ENCODE assay signal across 8 mouse cellular contexts in genomic region chr17:56185281-56186141, GRCm38 (mm10). TPM values are rescaled to one million over a fixed set of nuclear protein-coding genes. Genes with fewer than 3 reads are reported as not detected.
A peak's percentile ranks its signal among the peaks of the same experiment; 100 is the strongest.
DNase-seq lines count a peak whose midpoint lies in the region; ATAC-seq lines count a peak whose summit lies in the region.

No protein-coding gene starts in this region.

- H3K9me3 ChIP-seq in intestine, embryonic 14.5 days (ENCODE audit: control insufficient read depth, low read length): no peaks in the 10 kb centered on the region
- H3K9me3 ChIP-seq in limb, embryonic 15.5 days: no peaks in the 10 kb centered on the region
- H3K9me3 ChIP-seq in neural tube, embryonic 13.5 days: no peaks in the 10 kb centered on the region

- H3K27ac ChIP-seq in intestine, embryonic 14.5 days (ENCODE audit: low read depth): peak overlapping the region; percentile 62
- peak overlapping the region; percentile 74 for H3K27ac ChIP-seq in limb, embryonic 15.5 days
- H3K27ac ChIP-seq in neural tube, embryonic 13.5 days (replicated peaks): peak overlapping the region; percentile 83

- no peak overlapping the region for H3K9ac ChIP-seq in intestine, embryonic 14.5 days (ENCODE audit: low read length)
- no peak overlapping the region for H3K9ac ChIP-seq in limb, embryonic 15.5 days
- H3K9ac ChIP-seq in neural tube, embryonic 13.5 days: peak overlapping the region; percentile 51; the same call in 1 of the 2 replicates

- WGBS in intestine, embryonic 14.5 days: 37% methylated on average over 11 of the region's 11 CpGs
- WGBS in limb, embryonic 15.5 days: 41% methylated on average over 11 of the region's 11 CpGs
- 19% methylated on average over 11 of the region's 11 CpGs for WGBS in neural tube, embryonic 13.5 days

- ATAC-seq in intestine, embryonic 14.5 days (replicated peaks; ENCODE audit: low FRiP score, low TSS enrichment, low read depth): peak; percentile 20
- ATAC-seq in limb, embryonic 15.5 days (ENCODE audit: insufficient number of reproducible peaks, low FRiP score, low TSS enrichment, low read depth): peak; percentile 53; the same call in 1 of the 2 replicates
- peak; percentile 13; the same call in 1 of the 2 replicates for ATAC-seq in neural tube, embryonic 13.5 days (ENCODE audit: low read depth)
- no peak for ATAC-seq in erythroid progenitor cell, adult 5-6 weeks (replicated peaks; ENCODE audit: low FRiP score, poor library complexity, severe bottlenecking)

- no peak overlapping the region for H3K4me3 ChIP-seq in intestine, embryonic 14.5 days (ENCODE audit: low read depth, low read length)
- no peak overlapping the region for H3K4me3 ChIP-seq in limb, embryonic 15.5 days
- no peak overlapping the region for H3K4me3 ChIP-seq in neural tube, embryonic 13.5 days

- H3K36me3 ChIP-seq in intestine, embryonic 14.5 days (ENCODE audit: control insufficient read depth, insufficient read depth, low read length): peaks cover 56% of the 10 kb centered on the region
- peaks cover 59% of the 10 kb centered on the region for H3K36me3 ChIP-seq in limb, embryonic 15.5 days
- peaks cover 59% of the 10 kb centered on the region for H3K36me3 ChIP-seq in neural tube, embryonic 13.5 days

- H3K4me1 ChIP-seq in intestine, embryonic 14.5 days (replicated peaks; ENCODE audit: control insufficient read depth, insufficient read depth, low read length): peaks cover 24% of the 10 kb centered on the region
- H3K4me1 ChIP-seq in limb, embryonic 15.5 days: peaks cover 25% of the 10 kb centered on the region
- H3K4me1 ChIP-seq in neural tube, embryonic 13.5 days (replicated peaks): peaks cover 31% of the 10 kb centered on the region

- peak; percentile 45 to 55 for DNase-seq in cerebellum, postnatal 25 days
- DNase-seq in cerebellum, adult 11-12 months: no peak
- peak; percentile 66 for DNase-seq in adrenal gland, postnatal 25 days
- DNase-seq in gastrocnemius, postnatal 25 days: peak; percentile 69
- DNase-seq in intestine, embryonic 14.5 days (ENCODE audit: low spot score): no peak

- no peaks in the 10 kb centered on the region for H3K27me3 ChIP-seq in intestine, embryonic 14.5 days (replicated peaks; ENCODE audit: control insufficient read depth, insufficient read depth, low read length)
- H3K27me3 ChIP-seq in limb, embryonic 15.5 days: no peaks in the 10 kb centered on the region
- H3K27me3 ChIP-seq in neural tube, embryonic 13.5 days: no peaks in the 10 kb centered on the region

- H3K4me2 ChIP-seq in intestine, embryonic 14.5 days (ENCODE audit: low read length): peak overlapping the region; percentile 88; the same call in 1 of the 2 replicates
- H3K4me2 ChIP-seq in limb, embryonic 15.5 days: no peak overlapping the region; the same call in 1 of the 2 replicates
- H3K4me2 ChIP-seq in neural tube, embryonic 13.5 days: peak overlapping the region; percentile 27; the same call in 1 of the 2 replicates

RNA-seq across cellular contexts. Expression of gene Mydgf, which starts 1.8 kb away (rescaled TPM):
- total RNA-seq in adrenal gland, postnatal 25 days (2021): 60.4 TPM in 2 replicates
- total RNA-seq in gastrocnemius, postnatal 25 days (2021): 10 to 100 TPM; 20.3 to 21.7 TPM
- 103 and 111 TPM in 2 replicates for polyA plus RNA-seq in intestine, embryonic 14.5 days (2014; fragmentation: Nextera tagmentation; extraction: Ambion mirVana)
- 108 and 119 TPM in 2 replicates for polyA plus RNA-seq in limb, embryonic 15.5 days (2015; fragmentation: Nextera tagmentation; extraction: Ambion mirVana)
- polyA plus RNA-seq in neural tube, embryonic 13.5 days (2015; fragmentation: Nextera tagmentation; extraction: Ambion mirVana): 67.4 and 74.2 TPM in 2 replicates
- total RNA-seq in erythroid progenitor cell, adult 5-6 weeks (2015; ENCODE audit: low replicate concordance): 9.6 and 11.2 TPM in 2 replicates
- total RNA-seq in erythroid progenitor cell, adult 5-6 weeks (2017; ENCODE audit: low replicate concordance): 5.6 and 6.8 TPM in 2 replicates

RNA-seq across cellular contexts. Expression of gene Tnfaip8l1, which starts 23.2 kb away (rescaled TPM):
- total RNA-seq in adrenal gland, postnatal 25 days (2021): 6.2 and 7.7 TPM in 2 replicates
- under 1 TPM; 0.64 to 0.78 TPM for total RNA-seq in gastrocnemius, postnatal 25 days (2021)
- 11.3 and 14.0 TPM in 2 replicates for polyA plus RNA-seq in intestine, embryonic 14.5 days (2014; fragmentation: Nextera tagmentation; extraction: Ambion mirVana)
- 11.3 and 13.1 TPM in 2 replicates for polyA plus RNA-seq in limb, embryonic 15.5 days (2015; fragmentation: Nextera tagmentation; extraction: Ambion mirVana)
- 8.5 and 9.1 TPM in 2 replicates for polyA plus RNA-seq in neural tube, embryonic 13.5 days (2015; fragmentation: Nextera tagmentation; extraction: Ambion mirVana)
- 1.3 and 1.4 TPM in 2 replicates for total RNA-seq in erythroid progenitor cell, adult 5-6 weeks (2015; ENCODE audit: low replicate concordance)
- 0.26 and 1.6 TPM in 2 replicates for total RNA-seq in erythroid progenitor cell, adult 5-6 weeks (2017; ENCODE audit: low replicate concordance)

RNA-seq across cellular contexts. Expression of gene Dpp9, which starts 33.2 kb away (rescaled TPM):
- 40.4 and 41.3 TPM in 2 replicates for total RNA-seq in adrenal gland, postnatal 25 days (2021)
- total RNA-seq in gastrocnemius, postnatal 25 days (2021): 10 to 100 TPM; 27.1 to 31.8 TPM
- 35.4 and 36.2 TPM in 2 replicates for polyA plus RNA-seq in intestine, embryonic 14.5 days (2014; fragmentation: Nextera tagmentation; extraction: Ambion mirVana)
- 33.6 and 34.6 TPM in 2 replicates for polyA plus RNA-seq in limb, embryonic 15.5 days (2015; fragmentation: Nextera tagmentation; extraction: Ambion mirVana)
- polyA plus RNA-seq in neural tube, embryonic 13.5 days (2015; fragmentation: Nextera tagmentation; extraction: Ambion mirVana): 25.7 and 26.3 TPM in 2 replicates
- total RNA-seq in erythroid progenitor cell, adult 5-6 weeks (2015; ENCODE audit: low replicate concordance): 5.8 and 11.7 TPM in 2 replicates
- total RNA-seq in erythroid progenitor cell, adult 5-6 weeks (2017; ENCODE audit: low replicate concordance): 6.5 and 8.9 TPM in 2 replicates

RNA-seq across cellular contexts. Expression of gene Sema6b, which starts 45.4 kb away (rescaled TPM):
- total RNA-seq in adrenal gland, postnatal 25 days (2021): 6.9 and 10.4 TPM in 2 replicates
- 1 to 10 TPM; 1.9 to 4.2 TPM for total RNA-seq in gastrocnemius, postnatal 25 days (2021)
- polyA plus RNA-seq in intestine, embryonic 14.5 days (2014; fragmentation: Nextera tagmentation; extraction: Ambion mirVana): 0.86 and 1.3 TPM in 2 replicates
- polyA plus RNA-seq in limb, embryonic 15.5 days (2015; fragmentation: Nextera tagmentation; extraction: Ambion mirVana): 2.3 and 3.3 TPM in 2 replicates
- 10.9 and 11.1 TPM in 2 replicates for polyA plus RNA-seq in neural tube, embryonic 13.5 days (2015; fragmentation: Nextera tagmentation; extraction: Ambion mirVana)
- 1.4 TPM in 1 of 2 replicates, not detected in the other for total RNA-seq in erythroid progenitor cell, adult 5-6 weeks (2015; ENCODE audit: low replicate concordance)
- total RNA-seq in erythroid progenitor cell, adult 5-6 weeks (2017; ENCODE audit: low replicate concordance): 0.83 TPM in 1 of 2 replicates, not detected in the other

Comparison
In these comparisons a context has a peak if more than half of its experiments do, and no peak if none do; other contexts are left out.
1. DNase-seq: peak in cerebellum, postnatal 25 days (2 of 2), adrenal gland, postnatal 25 days (single experiment) and gastrocnemius, postnatal 25 days (single experiment); none in cerebellum, adult 11-12 months (single experiment) and intestine, embryonic 14.5 days (single experiment).
2. Peak in every context shown above with its lines, with median percentiles within 50 percentile points of each other: H3K27ac ChIP-seq.